Mouse (Mus musculus): ENCODE measurements around the gene Gng3.
"Not testable (repeated sequence)": the region's sequence is repeated elsewhere in the genome, so short reads cannot be mapped to it uniquely, and the experiment has no call there.

Gng3 gene

DNA sequence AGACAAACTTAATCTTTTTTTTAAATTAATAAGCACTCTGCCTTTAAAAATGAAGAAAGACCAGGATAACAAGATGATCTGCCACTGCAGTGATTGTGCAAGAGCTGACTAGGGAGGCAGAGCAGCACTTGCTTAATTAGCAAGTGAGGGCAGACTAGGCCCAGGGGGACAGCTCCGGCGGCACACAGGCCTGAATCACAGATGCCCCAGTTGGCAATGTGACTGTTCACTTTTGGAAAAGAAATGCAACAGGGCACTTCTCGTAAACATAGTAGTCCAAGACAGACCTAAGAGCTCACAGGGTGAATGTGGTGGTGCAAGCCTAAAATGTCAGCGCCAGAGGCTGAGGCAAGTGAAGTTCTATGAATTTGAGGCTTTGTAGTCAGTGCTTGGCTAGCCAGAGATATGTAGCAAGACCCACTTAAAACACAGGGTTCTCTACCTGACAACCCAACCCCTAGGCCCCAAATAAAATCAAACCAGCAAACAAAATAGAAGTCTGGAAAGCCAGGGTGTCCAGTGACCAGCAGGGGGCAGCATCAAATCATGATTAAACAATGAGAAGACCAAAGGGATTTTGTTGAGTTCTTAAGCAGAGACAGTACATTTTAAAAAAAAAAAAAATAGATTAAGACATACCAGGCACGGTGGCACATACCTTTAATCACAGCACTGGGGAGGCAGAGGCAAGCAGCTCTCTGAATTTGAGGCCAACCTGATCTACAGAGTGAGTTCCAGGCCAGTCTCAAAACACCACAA is 5.6 kb upstream of the Gng3 start:
- ATAC-seq (ENCODE audit: low TSS enrichment), result no peak

DNA sequence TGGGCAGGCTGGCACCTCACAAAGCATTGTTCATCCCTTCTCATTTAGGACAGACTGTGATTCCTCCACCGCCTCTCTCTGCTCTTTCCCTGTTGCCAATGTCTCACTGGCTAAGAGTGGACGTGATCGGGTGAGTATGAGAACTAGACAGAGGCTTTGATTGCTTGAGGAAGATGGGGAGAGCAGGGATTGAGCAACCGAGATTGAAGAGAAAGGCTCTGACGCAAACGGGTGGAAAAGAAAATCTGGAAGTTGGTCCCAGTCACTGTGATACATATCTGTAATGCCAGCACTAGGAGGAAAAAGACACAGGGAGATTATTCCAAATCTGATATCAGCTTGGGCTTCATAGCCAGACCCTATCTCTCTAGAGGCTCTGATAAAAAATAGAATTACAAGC is 4.0 kb upstream of the Gng3 start:
- no peak for ATAC-seq (ENCODE audit: low TSS enrichment)

DNA sequence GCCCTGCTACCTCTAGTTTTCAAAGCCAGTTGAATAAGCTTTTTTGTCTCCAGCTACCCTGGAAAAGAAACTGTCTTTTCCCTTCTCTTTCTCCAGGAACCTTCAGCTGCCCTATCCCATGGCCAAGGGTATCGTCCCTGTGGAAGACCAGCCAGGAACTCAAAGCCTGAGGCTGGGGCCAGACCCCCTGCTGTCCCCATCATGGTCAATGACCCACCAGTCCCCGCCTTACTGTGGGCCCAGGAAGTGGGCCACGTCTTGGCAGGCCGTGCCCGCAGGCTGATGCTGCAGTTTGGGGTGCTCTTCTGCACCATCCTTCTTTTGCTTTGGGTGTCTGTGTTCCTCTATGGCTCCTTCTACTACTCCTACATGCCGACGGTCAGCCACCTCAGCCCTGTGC is 2.0 kb upstream of the Gng3 start:
- ATAC-seq (ENCODE audit: low TSS enrichment), result no peak

GRCm38 (mm10) chr19:8839908-8840791 is 1.2 kb upstream of the Gng3 start:
- ATAC-seq (ENCODE audit: low TSS enrichment), result peak; percentile 44

DNA sequence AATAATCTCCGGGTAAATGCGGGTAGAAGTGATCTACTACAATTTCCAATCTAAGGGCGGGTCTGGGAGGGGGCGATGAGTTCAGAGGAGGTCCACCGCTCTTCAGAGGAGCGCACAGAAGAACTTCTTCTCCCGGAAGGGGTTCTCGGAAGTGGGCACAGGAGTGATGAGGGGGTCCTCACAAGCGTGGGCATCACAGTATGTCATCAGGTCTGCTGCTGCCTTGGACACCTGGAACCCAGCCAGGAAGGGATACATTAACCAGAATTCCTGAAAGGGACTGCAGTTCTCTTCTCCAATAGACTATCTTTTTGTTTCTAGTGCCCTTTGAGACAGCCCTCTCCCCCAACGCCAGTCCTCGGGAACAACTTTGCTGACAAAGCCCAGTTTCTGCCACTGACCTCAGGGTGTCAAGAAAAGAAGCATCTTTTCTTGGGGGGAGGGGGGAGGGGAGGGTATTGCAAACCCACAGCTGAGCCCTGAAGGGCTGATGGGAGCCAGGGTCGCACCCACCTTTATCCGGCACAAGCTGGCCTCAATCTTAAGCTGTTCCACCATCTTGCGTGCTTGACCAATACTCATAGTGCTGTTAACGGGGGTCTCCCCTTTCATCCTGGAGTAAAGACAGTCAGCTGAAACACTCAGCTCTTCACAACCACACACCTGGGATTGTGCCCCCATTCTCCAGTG is 808 bp downstream of the Gng3 start:
- ATAC-seq (ENCODE audit: low TSS enrichment), result no peak

GRCm38 (mm10) chr19:8837251-8837791 is 1.7 kb downstream of the Gng3 start, which contains the start of gene Bscl2:
Gene Bscl2 (plus strand): TSS chr19:8837467.
- ATAC-seq (ENCODE audit: low TSS enrichment), result peak; percentile 47

- ATAC-seq (ENCODE audit: low TSS enrichment), result not testable (repeated sequence)
These were observed 2.7 kb downstream of the Gng3 start for GRCm38 (mm10) chr19:8836327-8836726.

GRCm38 (mm10) chr19:8832971-8833370 is 6.0 kb downstream of the Gng3 start:
- no peak for ATAC-seq (ENCODE audit: low TSS enrichment)

DNA sequence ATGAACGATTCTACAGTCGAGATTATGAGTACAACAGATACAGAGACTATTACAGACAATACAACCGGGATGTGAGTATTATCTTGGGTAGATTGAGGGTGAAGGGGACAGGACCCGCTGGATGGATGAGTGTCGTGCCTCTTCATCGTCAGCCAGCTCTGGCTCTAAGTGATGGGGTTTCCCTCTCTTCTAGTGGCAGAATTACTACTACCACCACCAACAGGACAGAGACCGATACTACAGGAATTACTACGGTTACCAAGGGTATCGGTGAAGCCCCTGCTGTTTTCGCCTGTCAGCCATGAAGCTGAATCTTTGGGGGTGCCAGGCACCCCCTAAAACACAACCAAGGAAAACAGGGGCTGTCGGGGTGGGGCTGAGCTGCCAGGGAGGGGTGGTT is 7.7 kb downstream of the Gng3 start:
- ATAC-seq (ENCODE audit: low TSS enrichment), result 0 out of 2 replicates have a peak, but pooled peaks have one; percentile 43

- ATAC-seq (ENCODE audit: low TSS enrichment), result no peak
These were observed 8.3 kb downstream of the Gng3 start for GRCm38 (mm10) chr19:8830664-8831063.

DNA sequence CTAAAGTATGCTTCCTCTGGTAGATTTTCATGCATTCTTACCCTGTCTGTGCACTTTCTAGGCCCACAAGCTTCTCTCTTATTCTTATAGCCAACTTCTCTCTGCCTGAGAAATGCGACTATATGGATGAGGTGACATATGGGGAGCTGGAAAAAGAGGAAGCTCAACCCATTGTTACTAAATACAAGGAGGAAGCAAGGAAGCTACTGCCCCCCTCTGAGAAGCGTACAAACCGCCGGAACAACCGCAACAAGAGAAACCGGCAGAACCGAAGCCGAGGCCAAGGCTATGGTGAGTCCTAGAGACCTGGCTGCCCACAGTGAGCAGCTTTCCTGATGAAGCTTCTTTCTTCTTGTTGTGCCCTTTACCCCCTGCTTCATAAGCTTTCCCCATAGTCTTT is 9.3 kb downstream of the Gng3 start, which contains the start of gene AC129217.1:
TSS of gene AC129217.1 (plus strand) at position 114 of the 400 bp plus-strand sequence.
- ATAC-seq (ENCODE audit: low TSS enrichment), result no peak

DNA sequence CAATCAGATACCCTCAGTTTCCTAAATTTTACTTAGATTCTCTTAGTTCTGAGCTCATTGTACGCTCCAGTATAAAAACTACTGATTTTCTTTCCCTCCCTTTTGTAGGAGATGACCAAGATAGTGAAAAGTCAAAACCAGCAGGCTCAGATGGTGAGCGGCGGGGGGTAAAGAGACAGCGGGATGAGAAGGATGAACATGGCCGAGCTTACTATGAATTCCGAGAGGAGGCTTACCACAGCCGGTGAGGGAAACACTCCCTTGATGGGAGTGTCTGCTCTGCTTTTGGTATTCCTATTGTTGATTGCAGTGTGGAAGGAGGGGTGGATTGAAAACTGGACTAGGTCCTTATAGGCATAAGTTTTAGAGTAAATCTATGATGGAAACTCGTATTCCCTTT is 16.3 kb downstream of the Gng3 start:
- no peak for ATAC-seq (ENCODE audit: low TSS enrichment)

DNA sequence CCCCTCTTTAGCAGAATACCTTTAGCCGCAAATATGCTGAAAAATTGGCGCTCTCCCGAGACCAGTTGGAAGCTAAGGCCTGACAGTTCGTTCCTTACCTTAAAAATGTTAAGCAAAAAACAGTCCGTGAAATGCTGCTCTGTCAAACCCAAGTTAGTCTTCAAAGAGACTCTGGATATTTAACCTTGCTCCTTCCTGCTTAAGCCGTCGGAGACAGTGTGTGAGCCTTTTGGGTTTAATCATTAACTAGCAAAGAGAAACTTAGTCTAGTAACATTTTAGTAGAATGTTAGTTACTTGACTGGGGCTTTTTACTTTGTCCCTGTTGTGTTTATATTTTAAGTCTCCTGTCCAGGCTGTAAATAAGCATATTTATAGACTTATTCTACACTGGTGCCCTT is 17.8 kb downstream of the Gng3 start:
- no peak for ATAC-seq (ENCODE audit: low TSS enrichment)

DNA sequence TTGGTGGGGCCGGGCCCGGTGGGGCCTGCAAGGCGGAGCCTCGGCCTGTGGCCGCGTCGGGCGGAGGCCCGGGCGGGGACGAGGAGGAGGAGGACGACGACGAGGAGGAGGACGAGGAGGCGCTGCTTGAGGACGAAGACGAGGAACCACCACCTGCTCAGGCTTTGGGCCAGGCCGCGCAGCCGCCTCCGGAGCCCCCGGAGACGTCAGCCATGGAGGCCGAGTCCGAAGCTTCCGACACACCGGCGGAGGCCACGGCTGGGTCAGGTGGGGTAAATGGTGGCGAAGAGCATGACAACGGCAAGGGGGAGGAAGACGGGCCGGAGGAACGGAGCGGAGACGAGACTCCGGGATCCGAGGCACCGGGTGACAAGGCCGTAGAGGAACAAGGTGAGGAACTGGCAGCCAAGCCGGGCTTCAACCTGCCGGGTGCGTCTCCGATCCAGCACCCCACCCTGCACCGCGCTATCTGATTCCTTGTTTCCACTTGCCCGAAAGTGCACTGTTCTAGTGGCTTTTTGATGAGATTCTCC is 18.5 kb downstream of the Gng3 start:
- peak; percentile 15; the same call in 1 of the 2 replicates for ATAC-seq (ENCODE audit: low TSS enrichment)

DNA sequence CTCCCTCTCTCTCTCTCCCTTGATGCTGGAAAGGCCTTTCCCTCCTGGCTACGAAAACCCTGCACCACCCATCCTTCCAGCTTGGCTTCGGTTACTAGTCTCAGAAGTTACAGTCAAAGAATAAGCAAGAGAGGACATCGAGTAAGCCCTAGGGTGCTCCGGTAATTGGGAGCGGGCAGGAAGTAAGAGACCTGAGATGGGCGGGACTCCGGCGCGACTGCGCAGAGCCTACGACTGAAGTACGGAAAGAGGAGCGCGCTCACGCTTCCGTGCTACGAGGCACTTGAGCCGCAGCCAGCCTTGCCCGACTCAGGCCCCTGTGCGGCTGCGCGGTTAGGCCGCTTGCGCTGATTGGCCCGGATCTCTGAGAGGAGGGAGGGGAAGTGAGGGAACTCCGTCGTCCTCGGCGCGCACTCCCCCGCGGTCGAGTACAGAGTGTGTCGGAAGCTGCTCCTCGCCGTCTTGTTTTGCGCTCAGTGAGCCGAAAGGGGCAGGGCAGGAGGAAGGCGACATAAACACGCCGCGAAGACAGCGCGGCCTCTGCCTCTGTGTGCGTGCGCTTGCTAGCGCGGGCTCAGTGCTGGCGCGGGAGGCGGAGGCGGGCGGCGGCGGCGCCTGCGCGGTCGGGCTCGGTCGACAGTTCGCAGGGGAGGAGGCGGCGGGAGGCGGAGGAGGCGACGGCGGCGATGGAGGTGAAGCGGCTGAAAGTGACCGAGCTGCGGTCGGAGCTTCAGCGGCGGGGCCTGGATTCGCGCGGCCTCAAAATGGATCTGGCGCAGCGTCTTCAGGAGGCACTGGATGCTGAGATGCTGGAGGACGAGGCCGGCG is 19.2 kb downstream of the Gng3 start, which contains the start of gene Hnrnpul2:
TSS of gene Hnrnpul2 (plus strand) at position 415 of the 828 bp plus-strand sequence.
- peak; percentile 88 for ATAC-seq (ENCODE audit: low TSS enrichment)

- ATAC-seq (ENCODE audit: low TSS enrichment), result peak; percentile 83
These were observed 20.0 kb downstream of the Gng3 start, which contains the start of gene Ttc9c for GRCm38 (mm10) chr19:8818801-8819595. Gene Ttc9c (minus strand): TSS chr19:8819333.

DNA sequence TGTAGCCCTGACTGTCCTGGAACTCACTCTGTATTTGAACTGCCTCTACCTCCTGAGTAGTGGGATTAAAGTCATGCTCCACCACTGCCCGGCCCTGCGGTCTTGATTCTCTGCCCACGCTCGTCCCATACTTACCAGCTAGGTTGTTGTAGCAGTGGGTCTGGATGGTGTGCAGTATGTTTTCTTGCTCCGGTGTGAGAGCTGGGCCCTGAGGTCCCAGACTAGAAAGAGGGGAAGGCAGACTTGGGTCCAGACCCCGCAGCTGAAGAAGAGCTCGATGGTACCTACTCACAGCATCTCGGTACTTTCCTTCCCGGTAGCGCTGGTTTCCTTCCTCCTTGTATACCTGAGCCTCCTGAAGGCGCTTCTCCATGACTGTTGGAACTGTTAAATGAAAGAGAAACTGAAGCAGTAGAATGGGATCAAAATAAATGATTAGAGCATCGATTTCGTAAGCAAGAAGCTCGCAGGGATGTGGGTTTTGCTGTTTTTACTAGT is 20.6 kb downstream of the Gng3 start:
- ATAC-seq (ENCODE audit: low TSS enrichment), result no peak

DNA sequence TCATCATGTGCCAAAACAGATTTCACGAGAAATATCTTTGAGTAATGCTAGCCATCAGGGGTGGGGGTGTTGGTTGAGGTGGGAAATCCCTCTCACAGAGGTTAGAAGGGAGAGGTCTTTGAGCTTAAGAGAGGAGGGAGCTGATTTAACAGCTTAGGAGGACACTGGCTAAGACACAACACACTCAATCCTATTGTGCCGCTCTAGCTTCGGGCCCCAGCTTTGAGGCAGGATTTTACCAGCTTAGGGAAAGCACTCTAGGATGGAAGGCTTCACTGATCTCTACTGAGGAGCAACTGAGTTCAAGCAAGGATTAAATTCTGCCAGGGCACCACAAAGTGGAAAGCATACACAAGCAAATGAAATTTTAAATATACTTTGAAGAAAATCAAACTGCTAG is 22.0 kb downstream of the Gng3 start:
- no peak for ATAC-seq (ENCODE audit: low TSS enrichment)

- ATAC-seq (ENCODE audit: low TSS enrichment), result no peak
These were observed 23.2 kb downstream of the Gng3 start for GRCm38 (mm10) chr19:8815812-8816211.

Data from frontal cortex, adult (tissue).